ENCODE assay signal across 9 mouse cellular contexts in genomic region chr7:98171141-98172073, GRCm38 (mm10). TPM values are rescaled to one million over a fixed set of nuclear protein-coding genes. Genes with fewer than 3 reads are reported as not detected.
DNase-seq lines count a peak whose midpoint lies in the region; ATAC-seq lines count a peak whose summit lies in the region.
"Had no signal": no experiment of that assay in that cellular context is flagged by ENCODE, and none has a peak within 500 bp of the region (broad histone marks: within the 10 kb centered on the region; RNA-seq: fewer than 3 reads in every experiment).

No protein-coding gene starts in this region.

- H3K27ac ChIP-seq in kidney, embryonic 16.5 days (ENCODE audit: low read length) = 0 out of 2 replicates have a peak overlapping the region, but pooled peaks have one; percentile 20
- H3K27ac ChIP-seq in brown adipose tissue, adult 24 weeks (replicated peaks; ENCODE audit: low read depth, low read length) = peak overlapping the region; percentile 52
- H3K27ac ChIP-seq in limb, embryonic 10.5 days = peak overlapping the region; percentile 81

- DNase-seq in kidney, adult 9 months = no peak
- DNase-seq in heart, adult 8-10 months (ENCODE audit: low spot score) = peak; percentile 66
- DNase-seq in limb, embryonic 10.5 days (ENCODE audit: low spot score) = peak; percentile 71
- DNase-seq in layer of hippocampus, adult 8-10 months (ENCODE audit: low spot score in 2 of 2) = no peak
- no peak for DNase-seq in right cerebral cortex, postnatal 14 days

- no peak overlapping the region for H3K4me3 ChIP-seq in kidney, embryonic 16.5 days (ENCODE audit: low read length)
- H3K4me3 ChIP-seq in brown adipose tissue, adult 24 weeks (ENCODE audit: insufficient read depth, low read depth, low read length) = no peak overlapping the region
- 0 out of 2 replicates have a peak overlapping the region, but pooled peaks have one; percentile 7 for H3K4me3 ChIP-seq in limb, embryonic 10.5 days

- H3K4me2 ChIP-seq in kidney, embryonic 16.5 days (replicated peaks; ENCODE audit: low read depth, low read length) = no peak overlapping the region

- no peaks in the 10 kb centered on the region for H3K27me3 ChIP-seq in kidney, embryonic 16.5 days (ENCODE audit: insufficient read depth, low read length)
- peaks cover 2% of the 10 kb centered on the region for H3K27me3 ChIP-seq in limb, embryonic 10.5 days (ENCODE audit: low read depth, poor library complexity, severe bottlenecking)

- no peaks in the 10 kb centered on the region for H3K36me3 ChIP-seq in kidney, embryonic 16.5 days (ENCODE audit: insufficient read depth, low read length)
- no peaks in the 10 kb centered on the region for H3K36me3 ChIP-seq in limb, embryonic 10.5 days

- no peak overlapping the region for H3K9ac ChIP-seq in kidney, embryonic 16.5 days (replicated peaks; ENCODE audit: low read length)

- peak; percentile 57 for ATAC-seq in kidney, embryonic 16.5 days (ENCODE audit: low FRiP score, low TSS enrichment)
- peak; percentile 66 for ATAC-seq in megakaryocyte progenitor cell, adult 5-6 weeks (replicated peaks; ENCODE audit: poor library complexity)

- no peaks in the 10 kb centered on the region for H3K9me3 ChIP-seq in kidney, embryonic 16.5 days (ENCODE audit: low read length)
- H3K9me3 ChIP-seq in limb, embryonic 10.5 days (replicated peaks) = no peaks in the 10 kb centered on the region

- 74% methylated on average over 6 of the region's 6 CpGs for WGBS in kidney, embryonic 16.5 days
- 43% methylated on average over 6 of the region's 6 CpGs for WGBS in limb, embryonic 10.5 days

- H3K4me1 ChIP-seq in kidney, embryonic 16.5 days (ENCODE audit: insufficient read depth, low read length) = peaks cover 19% of the 10 kb centered on the region
- H3K4me1 ChIP-seq in brown adipose tissue, adult 24 weeks (ENCODE audit: control insufficient read depth, insufficient read depth, insufficient read length, low read length) = no peaks in the 10 kb centered on the region; the same call in 1 of the 2 replicates
- peaks cover 38% of the 10 kb centered on the region for H3K4me1 ChIP-seq in limb, embryonic 10.5 days

RNA-seq across cellular contexts. Expression of gene Capn5, which starts 6.7 kb away (rescaled TPM):
- 17.4 and 19.5 TPM in 2 replicates for polyA plus RNA-seq in kidney, embryonic 16.5 days (2015; fragmentation: Nextera tagmentation; extraction: Ambion mirVana)
- 1.5 and 1.8 TPM in 2 replicates for polyA plus RNA-seq in brown adipose tissue, adult 24 weeks (2012; ENCODE audit: insufficient read depth, insufficient read length, missing spikeins)
- total RNA-seq in heart, adult 8-10 months (2022) = 1 to 10 TPM; 1.2 to 2.9 (median 1.6) TPM
- 3.4 and 4.5 TPM in 2 replicates for polyA plus RNA-seq in limb, embryonic 10.5 days (2016; fragmentation: Nextera tagmentation; extraction: Ambion mirVana)
- total RNA-seq in megakaryocyte progenitor cell, adult 5-6 weeks (2015) = 3.4 and 4.5 TPM in 2 replicates
- total RNA-seq in megakaryocyte progenitor cell, adult 5-6 weeks (2017) = 4.0 and 7.5 TPM in 2 replicates
- 10 to 100 TPM; 37.9 to 46.5 (median 40.4) TPM for total RNA-seq in layer of hippocampus, adult 8-10 months (2022)

RNA-seq across cellular contexts. Expression of gene Omp, which starts 26.1 kb away (rescaled TPM):
- polyA plus RNA-seq in kidney, embryonic 16.5 days (2015; fragmentation: Nextera tagmentation; extraction: Ambion mirVana) = 0.49 and 0.81 TPM in 2 replicates
- not detected in 2 replicates for polyA plus RNA-seq in brown adipose tissue, adult 24 weeks (2012; ENCODE audit: insufficient read depth, insufficient read length, missing spikeins)
- total RNA-seq in heart, adult 8-10 months (2022) = under 1 TPM in 3 of 4 experiments, not detected in 1; 0.16 to 0.24 (median 0.20) TPM
- polyA plus RNA-seq in limb, embryonic 10.5 days (2016; fragmentation: Nextera tagmentation; extraction: Ambion mirVana) = 0.13 TPM in 2 replicates
- 0.25 and 0.32 TPM in 2 replicates for total RNA-seq in megakaryocyte progenitor cell, adult 5-6 weeks (2015)
- 0.12 TPM in 1 of 2 replicates, not detected in the other for total RNA-seq in megakaryocyte progenitor cell, adult 5-6 weeks (2017)
- total RNA-seq in layer of hippocampus, adult 8-10 months (2022) = 1 to 10 TPM in 3 of 4 experiments, under 1 TPM in 1; 0.92 to 1.3 (median 1.1) TPM

RNA-seq across cellular contexts. Expression of gene B3gnt6, which starts 27.9 kb away (rescaled TPM):
- 0.06 and 0.09 TPM in 2 replicates for polyA plus RNA-seq in kidney, embryonic 16.5 days (2015; fragmentation: Nextera tagmentation; extraction: Ambion mirVana)
- not detected in 2 replicates for polyA plus RNA-seq in brown adipose tissue, adult 24 weeks (2012; ENCODE audit: insufficient read depth, insufficient read length, missing spikeins)
- total RNA-seq in heart, adult 8-10 months (2022) = not detected
- not detected in 2 replicates for polyA plus RNA-seq in limb, embryonic 10.5 days (2016; fragmentation: Nextera tagmentation; extraction: Ambion mirVana)
- total RNA-seq in megakaryocyte progenitor cell, adult 5-6 weeks (2015) = 0.20 TPM in 1 of 2 replicates, not detected in the other
- total RNA-seq in megakaryocyte progenitor cell, adult 5-6 weeks (2017) = 0.12 TPM in 1 of 2 replicates, not detected in the other
- total RNA-seq in layer of hippocampus, adult 8-10 months (2022) = under 1 TPM; 0.24 to 0.45 (median 0.29) TPM
- total RNA-seq: neutrophil, adult 5-6 weeks had no signal

RNA-seq across cellular contexts. Expression of gene Myo7a, which starts 52.1 kb away (rescaled TPM):
- 15.2 and 18.5 TPM in 2 replicates for polyA plus RNA-seq in kidney, embryonic 16.5 days (2015; fragmentation: Nextera tagmentation; extraction: Ambion mirVana)
- polyA plus RNA-seq in brown adipose tissue, adult 24 weeks (2012; ENCODE audit: insufficient read depth, insufficient read length, missing spikeins) = 3.3 and 4.5 TPM in 2 replicates
- total RNA-seq in heart, adult 8-10 months (2022) = 1 to 10 TPM; 3.6 to 4.7 (median 4.3) TPM
- 18.6 and 19.1 TPM in 2 replicates for polyA plus RNA-seq in limb, embryonic 10.5 days (2016; fragmentation: Nextera tagmentation; extraction: Ambion mirVana)
- 16.0 and 17.1 TPM in 2 replicates for total RNA-seq in megakaryocyte progenitor cell, adult 5-6 weeks (2015)
- 22.0 and 29.0 TPM in 2 replicates for total RNA-seq in megakaryocyte progenitor cell, adult 5-6 weeks (2017)
- total RNA-seq in layer of hippocampus, adult 8-10 months (2022) = 10 to 100 TPM; 11.1 to 15.0 (median 13.2) TPM

Comparison
In these comparisons a context has a peak if more than half of its experiments do, and no peak if none do; other contexts are left out.
1. H3K27ac ChIP-seq: peak in every context shown above with its lines; median percentile 81 in limb, embryonic 10.5 days; 52 in brown adipose tissue, adult 24 weeks; 20 in kidney, embryonic 16.5 days.
2. DNase-seq: peak in heart, adult 8-10 months (single experiment) and limb, embryonic 10.5 days (single experiment); none in kidney, adult 9 months (single experiment), layer of hippocampus, adult 8-10 months (0 of 2) and right cerebral cortex, postnatal 14 days (single experiment).
3. RNA of gene Capn5, which starts 6.7 kb away (total RNA-seq): 37.9 to 46.5 TPM in layer of hippocampus, adult 8-10 months; 3.4 to 7.5 TPM in megakaryocyte progenitor cell, adult 5-6 weeks and 1.2 to 2.9 TPM in heart, adult 8-10 months; every median in the first group is over 4 times any median in the second.